Mouse (Mus musculus): ENCODE measurements around the gene Gm3448.
"Not testable (repeated sequence)": the region's sequence is repeated elsewhere in the genome, so short reads cannot be mapped to it uniquely, and the experiment has no call there.

Gene Gm3448

GRCm38 (mm10) chr17:15031414-15031813 is 9.9 kb downstream of the Gm3448 start:
- DNase-seq (ENCODE audit: low spot score in 2 of 2) = not testable (repeated sequence)

- not testable (repeated sequence) for DNase-seq (ENCODE audit: low spot score in 2 of 2)
Observed at GRCm38 (mm10) chr17:15025513-15025912, 15.8 kb downstream of the Gm3448 start.

DNA sequence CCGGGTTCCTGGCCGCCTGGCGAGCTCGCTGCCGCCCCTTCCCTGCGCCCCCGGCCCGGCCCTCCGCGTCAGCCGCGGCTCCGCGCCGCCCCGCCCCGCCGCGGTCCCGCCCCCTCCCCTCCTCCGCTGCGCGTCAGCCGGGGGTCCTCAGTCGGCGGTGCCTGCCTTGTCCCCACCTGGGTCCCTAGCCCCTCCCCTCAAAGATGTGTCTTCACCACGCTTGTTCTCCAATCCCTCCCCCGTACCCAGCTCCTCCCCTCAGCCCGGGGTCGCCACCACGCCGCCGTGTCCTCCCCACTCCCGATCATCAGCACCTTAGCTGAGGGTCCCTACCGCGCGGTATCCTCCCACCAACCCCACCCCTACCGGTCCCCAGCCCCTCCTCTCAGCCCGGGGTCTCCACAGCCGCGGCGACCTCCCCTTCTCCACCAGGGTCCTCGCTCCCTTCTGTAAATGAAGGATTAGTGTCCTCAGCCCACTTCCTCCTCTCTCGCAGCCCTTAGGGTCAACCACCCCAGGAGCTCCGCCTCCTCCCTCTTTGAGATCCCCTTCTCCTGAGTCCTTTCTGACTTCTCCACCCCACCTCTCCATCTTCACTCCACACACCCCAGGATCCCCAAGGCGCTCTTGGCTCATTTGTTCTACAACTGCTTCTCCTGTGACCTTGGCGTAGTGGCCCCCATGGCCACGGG is 16.7 kb downstream of the Gm3448 start:
- DNase-seq (ENCODE audit: low spot score in 2 of 2) = not testable (repeated sequence)

- not testable (repeated sequence) for DNase-seq (ENCODE audit: low spot score in 2 of 2)
Observed at GRCm38 (mm10) chr17:15023878-15024492, 17.4 kb downstream of the Gm3448 start.

DNA sequence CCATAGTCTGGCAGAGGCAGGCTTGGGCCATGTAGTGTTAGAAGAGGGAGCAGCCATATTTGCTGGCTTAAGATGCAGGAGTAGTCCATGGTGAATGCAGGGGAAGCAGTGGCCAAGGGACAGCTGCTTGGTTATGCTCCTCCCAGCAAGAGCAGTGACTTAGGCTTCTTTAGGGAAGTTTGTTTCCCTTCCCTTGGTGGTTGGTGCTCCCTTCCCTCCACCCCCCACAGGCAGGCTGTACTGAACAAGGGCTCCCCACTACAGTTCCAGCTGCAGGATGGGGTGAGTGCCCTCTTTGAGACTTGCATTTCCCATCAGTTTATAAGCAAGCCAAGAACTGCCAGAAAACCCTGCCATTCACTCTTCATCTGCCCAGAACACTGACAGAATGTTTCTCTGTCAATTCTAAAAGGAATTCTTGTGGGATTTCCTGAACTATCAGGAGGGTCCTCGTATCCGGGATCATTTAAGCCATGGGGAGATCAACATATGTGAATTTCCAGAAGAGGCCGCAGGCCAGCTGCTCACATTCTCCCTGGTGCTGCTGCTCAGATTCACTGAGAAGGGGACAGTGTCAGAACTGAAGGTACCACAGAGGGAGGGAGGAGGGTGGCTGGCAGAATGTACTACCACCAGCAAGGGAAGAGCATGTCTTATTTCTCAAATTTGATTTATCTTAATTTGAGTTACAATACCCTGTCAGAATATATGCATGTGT is 19.7 kb downstream of the Gm3448 start:
- DNase-seq (ENCODE audit: low spot score in 2 of 2) = peak; percentile 19 to 37

- DNase-seq (ENCODE audit: low spot score in 2 of 2) = not testable (repeated sequence)
Observed at GRCm38 (mm10) chr17:15009706-15010413, 31.5 kb downstream of the Gm3448 start, which contains the start of gene Gm3435. TSS of gene Gm3435 (plus strand) at chr17:15010176.

DNA sequence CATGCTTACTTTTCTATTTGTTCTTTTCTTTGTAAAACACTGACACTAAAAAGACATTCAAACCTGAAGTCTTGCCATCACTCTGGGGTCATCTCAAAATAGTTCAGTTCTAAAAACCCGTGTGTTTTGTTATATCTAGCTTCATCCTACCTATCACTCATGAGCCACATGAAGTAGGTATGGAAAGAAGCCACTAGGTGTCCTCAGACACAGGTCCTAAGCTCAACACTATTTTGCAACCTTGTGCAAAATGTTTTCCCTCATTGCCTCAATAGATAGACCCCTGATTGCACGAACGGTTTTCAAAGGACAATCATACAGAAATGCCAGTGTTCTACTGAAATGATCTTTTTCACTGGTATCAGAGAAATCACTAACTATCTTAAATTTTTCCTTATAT is 32.2 kb downstream of the Gm3448 start:
- DNase-seq (ENCODE audit: low spot score in 2 of 2) = not testable (repeated sequence)

DNA sequence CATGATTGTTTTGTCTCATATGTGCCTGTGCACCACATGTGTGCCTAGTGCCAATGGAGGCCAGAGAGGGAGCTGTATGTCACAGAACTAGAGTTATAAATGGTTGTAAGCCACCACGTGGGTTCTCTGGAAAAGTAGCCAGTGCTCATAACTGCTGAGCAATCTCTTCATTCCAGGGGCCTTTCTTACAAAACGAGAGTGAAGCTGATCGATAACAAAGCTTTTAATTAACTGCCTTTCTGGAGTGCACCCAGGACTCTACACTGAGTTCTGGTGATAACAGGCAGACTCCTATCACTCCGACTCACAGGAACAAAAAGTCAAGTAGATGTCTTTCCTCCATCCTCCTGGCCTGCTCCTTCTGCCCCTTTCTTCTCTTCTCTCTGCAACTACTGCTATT is 41.3 kb downstream of the Gm3448 start:
- DNase-seq (ENCODE audit: low spot score in 2 of 2) = not testable (repeated sequence)

GRCm38 (mm10) chr17:14994140-14994539 is 47.2 kb downstream of the Gm3448 start:
- not testable (repeated sequence) for DNase-seq (ENCODE audit: low spot score in 2 of 2)

- not testable (repeated sequence) for DNase-seq (ENCODE audit: low spot score in 2 of 2)
Observed at GRCm38 (mm10) chr17:14993139-14993832, 48.1 kb downstream of the Gm3448 start.

GRCm38 (mm10) chr17:14992522-14993138 is 48.7 kb downstream of the Gm3448 start:
- not testable (repeated sequence) for DNase-seq (ENCODE audit: low spot score in 2 of 2)

DNA sequence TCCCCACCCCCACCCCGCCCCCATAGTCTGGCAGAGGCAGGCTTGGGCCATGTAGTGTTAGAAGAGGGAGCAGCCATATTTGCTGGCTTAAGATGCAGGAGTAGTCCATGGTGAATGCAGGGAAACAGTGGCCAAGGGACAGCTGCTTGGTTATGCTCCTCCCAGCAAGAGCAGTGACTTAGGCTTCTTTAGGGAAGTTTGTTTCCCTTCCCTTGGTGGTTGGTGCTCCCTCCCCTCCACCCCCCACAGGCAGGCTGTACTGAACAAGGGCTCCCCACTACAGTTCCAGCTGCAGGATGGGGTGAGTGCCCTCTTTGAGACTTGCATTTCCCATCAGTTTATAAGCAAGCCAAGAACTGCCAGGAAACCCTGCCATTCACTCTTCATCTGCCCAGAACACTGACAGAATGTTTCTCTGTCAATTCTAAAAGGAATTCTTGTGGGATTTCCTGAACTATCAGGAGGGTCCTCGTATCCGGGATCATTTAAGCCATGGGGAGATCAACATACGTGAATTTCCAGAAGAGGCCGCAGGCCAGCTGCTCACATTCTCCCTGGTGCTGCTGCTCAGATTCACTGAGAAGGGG is 51.1 kb downstream of the Gm3448 start:
- not testable (repeated sequence) for DNase-seq (ENCODE audit: low spot score in 2 of 2)

DNA sequence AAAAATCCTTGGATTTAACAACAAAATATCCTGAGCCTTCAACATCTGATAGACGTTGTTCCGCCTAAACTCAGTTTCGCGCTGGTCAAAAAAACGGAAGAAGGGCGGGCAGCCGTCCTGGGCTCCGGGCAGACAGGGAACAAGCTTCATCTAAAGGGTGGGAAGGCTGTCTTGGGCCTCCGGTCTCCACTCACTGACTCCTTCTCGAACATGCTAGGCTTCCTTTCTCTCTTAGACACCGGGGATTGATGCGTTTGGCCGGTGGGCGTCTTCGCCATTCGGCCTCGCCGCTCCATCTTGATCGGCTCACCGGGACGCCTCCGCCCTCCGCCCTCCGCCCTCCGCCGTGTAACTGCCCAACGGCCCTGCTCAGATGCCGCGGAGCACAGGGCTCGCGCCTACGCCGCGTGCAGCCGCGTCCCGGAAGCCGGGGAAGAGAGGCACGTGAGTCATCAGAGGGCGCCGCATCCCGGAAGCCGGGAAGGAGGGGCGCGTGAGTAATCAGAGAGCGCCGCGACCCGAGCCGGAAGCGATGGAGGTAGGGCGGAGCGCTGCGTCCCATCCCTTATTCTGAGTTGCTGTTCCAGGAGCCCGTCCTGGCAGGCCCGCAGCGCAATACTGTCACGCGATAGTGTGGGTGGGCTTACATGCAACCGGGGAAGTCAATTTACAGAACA is 62.8 kb downstream of the Gm3448 start, which contains the start of the genes 9030025P20Rik and Gm3417:
TSS of gene 9030025P20Rik (plus strand) at position 107 of the 677 bp plus-strand sequence.
TSS of gene Gm3417 (minus strand) at position 429 of the 677 bp plus-strand sequence.
- not testable (repeated sequence) for DNase-seq (ENCODE audit: low spot score in 2 of 2)

GRCm38 (mm10) chr17:14977718-14978361 is 63.5 kb downstream of the Gm3448 start:
- not testable (repeated sequence) for DNase-seq (ENCODE audit: low spot score in 2 of 2)

DNA sequence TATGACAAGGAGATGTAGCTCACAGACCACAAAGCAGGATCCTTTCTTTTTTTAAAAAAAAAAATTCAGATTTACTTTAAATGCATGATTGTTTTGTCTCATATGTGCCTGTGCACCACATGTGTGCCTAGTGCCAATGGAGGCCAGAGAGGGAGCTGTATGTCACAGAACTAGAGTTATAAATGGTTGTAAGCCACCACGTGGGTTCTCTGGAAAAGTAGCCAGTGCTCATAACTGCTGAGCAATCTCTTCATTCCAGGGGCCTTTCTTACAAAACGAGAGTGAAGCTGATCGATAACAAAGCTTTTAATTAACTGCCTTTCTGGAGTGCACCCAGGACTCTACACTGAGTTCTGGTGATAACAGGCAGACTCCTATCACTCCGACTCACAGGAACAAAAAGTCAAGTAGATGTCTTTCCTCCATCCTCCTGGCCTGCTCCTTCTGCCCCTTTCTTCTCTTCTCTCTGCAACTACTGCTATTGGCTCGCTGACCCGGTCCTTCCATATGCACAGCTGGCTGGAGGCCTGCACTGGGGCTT is 72.9 kb downstream of the Gm3448 start:
- DNase-seq (ENCODE audit: low spot score in 2 of 2) = not testable (repeated sequence)

DNA sequence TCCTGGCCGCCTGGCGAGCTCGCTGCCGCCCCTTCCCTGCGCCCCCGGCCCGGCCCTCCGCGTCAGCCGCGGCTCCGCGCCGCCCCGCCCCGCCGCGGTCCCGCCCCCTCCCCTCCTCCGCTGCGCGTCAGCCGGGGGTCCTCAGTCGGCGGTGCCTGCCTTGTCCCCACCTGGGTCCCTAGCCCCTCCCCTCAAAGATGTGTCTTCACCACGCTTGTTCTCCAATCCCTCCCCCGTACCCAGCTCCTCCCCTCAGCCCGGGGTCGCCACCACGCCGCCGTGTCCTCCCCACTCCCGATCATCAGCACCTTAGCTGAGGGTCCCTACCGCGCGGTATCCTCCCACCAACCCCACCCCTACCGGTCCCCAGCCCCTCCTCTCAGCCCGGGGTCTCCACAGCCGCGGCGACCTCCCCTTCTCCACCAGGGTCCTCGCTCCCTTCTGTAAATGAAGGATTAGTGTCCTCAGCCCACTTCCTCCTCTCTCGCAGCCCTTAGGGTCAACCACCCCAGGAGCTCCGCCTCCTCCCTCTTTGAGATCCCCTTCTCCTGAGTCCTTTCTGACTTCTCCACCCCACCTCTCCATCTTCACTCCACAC is 79.7 kb downstream of the Gm3448 start:
- not testable (repeated sequence) for DNase-seq (ENCODE audit: low spot score in 2 of 2)

DNA sequence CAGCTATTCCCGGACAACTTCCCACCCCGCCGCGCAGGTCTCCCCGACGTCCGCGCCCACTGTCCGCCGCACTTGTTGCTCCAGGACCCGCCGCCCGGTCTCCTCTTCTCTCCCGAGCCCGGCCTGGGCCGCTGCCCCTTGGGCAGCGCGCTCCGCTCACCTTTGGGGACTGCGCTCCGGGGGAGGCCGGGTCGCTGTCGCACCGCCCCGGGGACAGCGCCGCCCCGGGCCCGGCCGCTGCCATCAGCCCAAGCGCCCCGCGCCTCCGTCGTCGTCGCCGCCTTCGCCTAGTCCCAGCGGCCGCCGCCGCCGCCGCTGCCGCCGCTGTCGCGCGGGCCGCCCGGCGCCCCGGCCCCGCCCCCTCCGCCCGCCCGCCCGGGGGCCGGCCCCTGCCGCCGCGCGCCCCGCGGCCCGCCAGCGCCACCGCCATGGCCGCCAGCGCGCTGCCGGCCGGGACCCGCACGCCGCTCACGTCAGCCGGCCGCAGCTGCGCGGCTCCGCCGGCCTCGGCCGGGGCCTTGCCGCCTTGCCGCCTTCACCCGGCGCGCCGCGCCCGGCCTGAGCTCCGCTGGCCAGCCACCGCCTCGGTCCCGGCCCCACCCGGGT is 80.3 kb downstream of the Gm3448 start, which contains the start of gene Phf10:
TSS of gene Phf10 (minus strand) at position 323 of the 606 bp plus-strand sequence.
- peak; percentile 31 to 34 for DNase-seq (ENCODE audit: low spot score in 2 of 2)

GRCm38 (mm10) chr17:14960520-14960919 is 80.8 kb downstream of the Gm3448 start:
- DNase-seq (ENCODE audit: low spot score in 2 of 2) = peak; percentile 10 to 11
